Mouse (Mus musculus): Measurements from ENCODE around the gene Map7. TPM values are rescaled to one million over a fixed set of nuclear protein-coding genes. Genes with fewer than 3 reads are reported as not detected.

Gene Map7
- polyA plus RNA-seq, 1 experiment, result 0.01 TPM

DNA sequence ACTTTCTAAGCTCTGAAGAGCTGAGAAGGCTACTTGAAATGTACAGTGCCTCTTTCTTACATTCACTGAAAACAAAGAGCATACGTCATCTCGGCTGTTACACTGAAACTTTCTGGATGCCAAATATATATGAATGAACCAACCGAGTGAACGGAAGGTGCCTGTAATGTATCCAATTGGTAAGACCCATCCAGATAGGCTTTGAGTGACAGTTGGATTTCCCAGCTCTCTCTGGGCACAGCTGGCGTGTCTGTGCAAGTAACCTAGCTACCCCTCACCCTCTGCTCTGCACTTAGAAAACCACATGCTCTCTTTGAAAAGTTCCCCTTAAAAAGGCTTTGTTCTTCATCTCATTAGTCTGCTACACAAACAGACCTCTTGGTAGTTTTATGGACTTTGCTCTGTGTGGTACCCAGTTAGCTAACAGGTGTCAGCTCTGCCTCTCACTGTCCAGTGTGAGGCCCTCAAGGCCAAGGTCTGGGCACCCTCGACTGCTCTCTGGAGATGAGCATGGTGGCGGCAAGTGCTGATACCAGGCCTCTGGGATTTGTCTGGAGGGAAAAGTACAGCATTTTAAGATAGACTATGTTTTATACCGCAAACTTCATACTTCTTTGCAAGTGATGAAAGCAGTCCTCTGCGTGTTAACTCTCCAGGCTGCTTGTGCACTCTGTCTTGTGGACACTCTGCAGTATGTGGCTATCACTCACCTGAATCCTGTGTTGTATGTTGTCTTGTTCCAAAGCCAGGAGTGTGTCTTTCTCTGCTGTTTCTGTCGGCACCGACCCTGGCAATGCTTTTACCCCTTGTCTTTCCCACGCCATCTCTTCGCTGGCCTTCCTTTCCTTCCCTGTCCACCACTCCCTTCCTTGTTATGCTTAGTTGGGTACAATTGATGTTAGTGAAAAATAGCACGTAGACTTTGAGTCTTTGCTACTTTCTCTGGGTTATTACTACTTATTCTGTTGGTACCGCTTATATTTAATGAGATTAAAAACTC lies 109.8 kb downstream of the Map7 start:
- no peaks in the 10 kb centered on the region for H3K36me3 ChIP-seq (ENCODE audit: control insufficient read depth, insufficient read depth)

DNA sequence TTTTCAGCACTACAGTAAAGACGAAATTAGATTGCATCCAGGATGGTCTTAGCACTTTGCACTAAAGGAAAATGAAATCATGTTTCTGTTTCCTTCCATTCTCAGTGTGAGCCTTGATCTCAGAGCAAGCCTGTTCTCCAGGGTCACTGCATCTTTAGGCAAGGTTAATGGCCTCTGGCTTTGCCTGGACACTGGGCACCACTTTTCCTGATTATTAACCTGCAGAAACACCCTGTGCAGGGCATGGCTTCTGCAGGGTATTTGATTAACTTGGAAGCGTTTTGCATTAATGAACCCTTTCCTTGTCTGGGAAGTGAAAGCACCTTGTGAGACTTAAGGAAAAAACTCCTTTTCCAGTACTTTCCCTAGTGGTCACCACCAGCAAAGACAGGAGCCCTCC lies 111.2 kb downstream of the Map7 start:
- Histone ChIP-seq H3K27me3 (ENCODE audit: control insufficient read depth, insufficient read depth, insufficient read length) (peaks cover 7% of the 10 kb centered on the region), H3K79me2 (ENCODE audit: control insufficient read depth, insufficient read depth) (no peaks in the 10 kb centered on the region)
- TF ChIP-seq MAX (IDR thresholded peaks at IDR 0.05; ENCODE audit: low read depth) (no peak), MYOD1 (IDR thresholded peaks at IDR 0.05; ENCODE audit: control insufficient read depth in 1 of 3, insufficient read length in 2 of 3, low read depth in 2 of 3) (no peak), USF1 (IDR thresholded peaks at IDR 0.05; ENCODE audit: low read depth) (no peak), SRF (IDR thresholded peaks at IDR 0.05; ENCODE audit: control insufficient read depth, insufficient read length, low read depth) (no peak), TCF3 (IDR thresholded peaks at IDR 0.05; ENCODE audit: insufficient read length, low read depth) (no peak)

More for the DNA sequence above, 109.8 kb downstream of the Map7 start:
- Histone ChIP-seq H3K4me2 (ENCODE audit: low read depth) (no peak overlapping the region), H3ac (ENCODE audit: control insufficient read depth, insufficient read length) (no peak overlapping the region), H3K4me3 (no peak overlapping the region), H3K79me2 (ENCODE audit: control insufficient read depth, insufficient read depth) (no peaks in the 10 kb centered on the region), H3K27me3 (ENCODE audit: control insufficient read depth, insufficient read depth, insufficient read length) (peaks cover 7% of the 10 kb centered on the region)
- TF ChIP-seq SRF (IDR thresholded peaks at IDR 0.05; ENCODE audit: control insufficient read depth, insufficient read length, low read depth), result no peak
- TF ChIP-seq USF1 (IDR thresholded peaks at IDR 0.05; ENCODE audit: low read depth), result no peak
- no peak for TF ChIP-seq POLR2A (IDR thresholded peaks at IDR 0.05; ENCODE audit: insufficient read length, low read depth)
- TF ChIP-seq MYOG (IDR thresholded peaks at IDR 0.05; ENCODE audit: control insufficient read depth in 1 of 3, insufficient read depth in 1 of 3, insufficient read length in 2 of 3, low read depth in 2 of 3), result no peak
- TF ChIP-seq TCF3 (IDR thresholded peaks at IDR 0.05; ENCODE audit: insufficient read length, low read depth), result no peak
- no peak for TF ChIP-seq POLR2AphosphoS2 (IDR thresholded peaks at IDR 0.05; ENCODE audit: insufficient read length, low read depth)
- no peak for TF ChIP-seq CEBPB (IDR thresholded peaks at IDR 0.05; ENCODE audit: insufficient read depth, poor library complexity, severe bottlenecking)
- TF ChIP-seq TCF12 (IDR thresholded peaks at IDR 0.05; ENCODE audit: insufficient read depth, poor library complexity, severe bottlenecking), result no peak
- no peak for TF ChIP-seq REST (IDR thresholded peaks at IDR 0.05; ENCODE audit: insufficient read depth, insufficient read length)
- TF ChIP-seq E2F4 (IDR thresholded peaks at IDR 0.05; ENCODE audit: insufficient read depth), result no peak
- no peak for TF ChIP-seq MAX (IDR thresholded peaks at IDR 0.05; ENCODE audit: low read depth)
- TF ChIP-seq MYOD1 (IDR thresholded peaks at IDR 0.05; ENCODE audit: control insufficient read depth in 1 of 3, insufficient read length in 2 of 3, low read depth in 2 of 3), result no peak

DNA sequence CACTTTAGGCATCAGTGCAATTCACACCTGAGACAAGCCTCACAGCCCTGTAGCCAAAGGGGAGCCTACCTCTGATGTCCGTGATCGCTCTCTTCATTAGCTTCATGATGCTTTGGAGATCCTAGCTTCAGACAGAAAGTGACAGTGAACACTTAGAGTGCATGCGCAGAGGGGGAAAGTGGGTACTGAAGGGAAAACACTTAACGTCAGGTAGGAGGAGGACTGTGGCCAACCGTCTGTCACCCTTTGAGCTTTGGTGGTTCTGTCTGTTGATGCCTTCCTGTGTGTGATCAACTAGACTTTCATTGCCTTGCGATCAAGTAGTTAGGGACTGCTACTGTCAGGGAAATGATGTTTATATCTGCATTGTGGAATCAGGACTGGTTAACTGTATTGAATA lies 114.6 kb downstream of the Map7 start:
- H3K27me3 ChIP-seq (ENCODE audit: control insufficient read depth, insufficient read depth, insufficient read length), result no peaks in the 10 kb centered on the region
- TF ChIP-seq MYOG (IDR thresholded peaks at IDR 0.05; ENCODE audit: control insufficient read depth in 1 of 3, insufficient read depth in 1 of 3, insufficient read length in 2 of 3, low read depth in 2 of 3), result no peak
- no peak for TF ChIP-seq TCF12 (IDR thresholded peaks at IDR 0.05; ENCODE audit: insufficient read depth, poor library complexity, severe bottlenecking)
- no peak for TF ChIP-seq MAX (IDR thresholded peaks at IDR 0.05; ENCODE audit: low read depth)
- TF ChIP-seq REST (IDR thresholded peaks at IDR 0.05; ENCODE audit: insufficient read depth, insufficient read length), result no peak
- TF ChIP-seq TCF3 (IDR thresholded peaks at IDR 0.05; ENCODE audit: insufficient read length, low read depth), result no peak
- TF ChIP-seq SRF (IDR thresholded peaks at IDR 0.05; ENCODE audit: control insufficient read depth, insufficient read length, low read depth), result no peak
- TF ChIP-seq POLR2AphosphoS2 (IDR thresholded peaks at IDR 0.05; ENCODE audit: insufficient read length, low read depth), result no peak
- TF ChIP-seq E2F4 (IDR thresholded peaks at IDR 0.05; ENCODE audit: insufficient read depth), result no peak
- no peaks in the 10 kb centered on the region for H3K79me2 ChIP-seq (ENCODE audit: control insufficient read depth, insufficient read depth)
- H3K36me3 ChIP-seq (ENCODE audit: control insufficient read depth, insufficient read depth), result no peaks in the 10 kb centered on the region
- no peak overlapping the region for H3K4me2 ChIP-seq (ENCODE audit: low read depth)
- no peak overlapping the region for H3ac ChIP-seq (ENCODE audit: control insufficient read depth, insufficient read length)
- H3K4me3 ChIP-seq, result no peak overlapping the region

More for the DNA sequence above, 111.2 kb downstream of the Map7 start:
- H3K36me3 ChIP-seq (ENCODE audit: control insufficient read depth, insufficient read depth), result no peaks in the 10 kb centered on the region
- H3ac ChIP-seq (ENCODE audit: control insufficient read depth, insufficient read length), result no peak overlapping the region
- no peak overlapping the region for H3K4me2 ChIP-seq (ENCODE audit: low read depth)
- H3K4me3 ChIP-seq, result no peak overlapping the region

DNA sequence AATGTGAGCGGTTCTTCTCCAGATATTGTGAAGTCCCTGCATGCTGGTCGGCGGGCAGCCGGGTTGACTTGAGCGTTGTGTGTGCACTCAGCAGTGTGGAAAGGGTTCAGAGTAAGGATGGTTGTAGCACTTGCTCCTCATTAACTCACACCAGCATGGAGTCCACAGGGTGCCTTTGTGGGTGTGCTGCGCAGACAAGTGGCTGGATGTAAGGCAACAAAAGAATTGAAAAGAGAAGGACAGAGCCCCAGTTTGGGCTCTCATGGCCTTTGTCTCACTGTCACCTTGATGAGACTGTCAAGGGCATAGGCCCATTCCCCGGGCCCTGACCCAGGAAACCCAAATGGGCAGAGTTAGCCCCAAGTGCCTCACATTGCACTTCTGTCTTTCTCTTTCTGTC lies 116.2 kb downstream of the Map7 start:
- Histone ChIP-seq H3K36me3 (ENCODE audit: control insufficient read depth, insufficient read depth) (no peaks in the 10 kb centered on the region), H3K27me3 (ENCODE audit: control insufficient read depth, insufficient read depth, insufficient read length) (no peaks in the 10 kb centered on the region), H3K4me3 (no peak overlapping the region), H3ac (ENCODE audit: control insufficient read depth, insufficient read length) (no peak overlapping the region), H3K79me2 (ENCODE audit: control insufficient read depth, insufficient read depth) (no peaks in the 10 kb centered on the region), H3K4me2 (ENCODE audit: low read depth) (no peak overlapping the region)
- no peak for TF ChIP-seq MYOG (IDR thresholded peaks at IDR 0.05; ENCODE audit: control insufficient read depth in 1 of 3, insufficient read depth in 1 of 3, insufficient read length in 2 of 3, low read depth in 2 of 3)
- TF ChIP-seq MYOD1 (IDR thresholded peaks at IDR 0.05; ENCODE audit: control insufficient read depth in 1 of 3, insufficient read length in 2 of 3, low read depth in 2 of 3), result no peak
- no peak for TF ChIP-seq MAX (IDR thresholded peaks at IDR 0.05; ENCODE audit: low read depth)
- TF ChIP-seq POLR2AphosphoS2 (IDR thresholded peaks at IDR 0.05; ENCODE audit: insufficient read length, low read depth), result no peak
- no peak for TF ChIP-seq REST (IDR thresholded peaks at IDR 0.05; ENCODE audit: insufficient read depth, insufficient read length)
- TF ChIP-seq TCF3 (IDR thresholded peaks at IDR 0.05; ENCODE audit: insufficient read length, low read depth), result no peak

DNA sequence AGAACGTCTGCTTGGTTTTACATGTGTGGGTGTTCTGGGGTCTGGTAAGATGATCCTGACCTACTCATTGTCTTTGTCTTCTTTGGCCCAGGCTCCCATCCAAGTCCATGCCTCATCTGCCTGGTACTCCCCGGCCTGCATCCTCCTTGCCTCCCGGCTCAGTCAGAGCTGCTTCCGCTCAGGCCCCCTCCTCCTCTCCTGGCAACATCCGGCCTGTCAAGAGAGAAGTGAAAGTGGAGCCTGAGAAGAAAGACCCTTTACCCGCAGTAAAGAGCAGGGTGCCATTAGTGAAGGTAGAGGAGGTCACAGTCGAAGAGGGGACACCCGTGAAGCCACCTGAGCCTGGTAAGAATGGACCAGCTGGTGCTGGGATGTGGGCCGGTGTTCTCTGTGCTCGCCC lies 118.8 kb downstream of the Map7 start:
- Histone ChIP-seq H3K36me3 (ENCODE audit: control insufficient read depth, insufficient read depth) (no peaks in the 10 kb centered on the region), H3K27me3 (ENCODE audit: control insufficient read depth, insufficient read depth, insufficient read length) (no peaks in the 10 kb centered on the region), H3K4me2 (ENCODE audit: low read depth) (no peak overlapping the region), H3K4me3 (no peak overlapping the region), H3ac (ENCODE audit: control insufficient read depth, insufficient read length) (no peak overlapping the region), H3K79me2 (ENCODE audit: control insufficient read depth, insufficient read depth) (no peaks in the 10 kb centered on the region)
- TF ChIP-seq CEBPB (IDR thresholded peaks at IDR 0.05; ENCODE audit: insufficient read depth, poor library complexity, severe bottlenecking) (no peak), E2F4 (IDR thresholded peaks at IDR 0.05; ENCODE audit: insufficient read depth) (no peak), POLR2A (IDR thresholded peaks at IDR 0.05; ENCODE audit: insufficient read length, low read depth) (no peak), TCF12 (IDR thresholded peaks at IDR 0.05; ENCODE audit: insufficient read depth, poor library complexity, severe bottlenecking) (no peak), REST (IDR thresholded peaks at IDR 0.05; ENCODE audit: insufficient read depth, insufficient read length) (no peak), MAX (IDR thresholded peaks at IDR 0.05; ENCODE audit: low read depth) (no peak), POLR2AphosphoS2 (IDR thresholded peaks at IDR 0.05; ENCODE audit: insufficient read length, low read depth) (no peak), USF1 (IDR thresholded peaks at IDR 0.05; ENCODE audit: low read depth) (no peak), MYOD1 (IDR thresholded peaks at IDR 0.05; ENCODE audit: control insufficient read depth in 1 of 3, insufficient read length in 2 of 3, low read depth in 2 of 3) (no peak), SRF (IDR thresholded peaks at IDR 0.05; ENCODE audit: control insufficient read depth, insufficient read length, low read depth) (no peak), TCF3 (IDR thresholded peaks at IDR 0.05; ENCODE audit: insufficient read length, low read depth) (no peak), MYOG (IDR thresholded peaks at IDR 0.05; ENCODE audit: control insufficient read depth in 1 of 3, insufficient read depth in 1 of 3, insufficient read length in 2 of 3, low read depth in 2 of 3) (no peak)
